Mouse (Mus musculus) liver, embryonic 14.5 days (tissue): ENCODE data around the gene Rab6a.

ENCODE experiments used
- CTCF ChIP-seq: IDR thresholded peaks from 2 replicates; pipeline ENCODE4 v1.5.1; 2016; ENCODE audit warnings: antibody characterized with exemption, low read depth, control low read depth
- EP300 ChIP-seq: IDR thresholded peaks from 2 replicates; pipeline ENCODE4 v1.6.1; 2016; ENCODE audit warnings: antibody characterized with exemption, low read depth

DNA sequence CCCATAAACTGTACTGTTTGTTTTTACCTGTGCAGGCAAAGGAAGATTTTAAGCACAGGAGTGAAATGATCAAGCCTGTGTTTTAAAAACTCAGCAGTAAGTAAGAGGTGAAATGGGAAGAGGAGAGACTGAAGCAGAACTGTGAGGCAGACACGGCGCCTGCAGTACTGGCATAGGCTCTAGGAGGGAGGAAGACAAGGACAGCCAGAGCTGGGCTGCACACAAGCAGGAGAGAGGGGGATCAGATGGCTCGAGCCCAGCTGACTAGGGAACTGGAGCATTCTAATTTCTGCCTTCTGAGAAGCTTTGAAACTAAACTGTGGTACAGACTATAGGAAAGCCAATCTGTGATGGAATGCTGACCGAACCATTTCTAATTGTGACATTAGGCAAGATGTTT lies 34.5 kb upstream of the Rab6a start:
- TF ChIP-seq CTCF (no peak), EP300 (no peak)
